Mouse (Mus musculus): Measurements from ENCODE around the gene Gm43191. TPM values are rescaled to one million over a fixed set of nuclear protein-coding genes. Genes with fewer than 3 reads are reported as not detected.

Gene Gm43191
- total RNA-seq, 2 experiments from 2014 or later = 1.1 TPM; not detected in 1

DNA sequence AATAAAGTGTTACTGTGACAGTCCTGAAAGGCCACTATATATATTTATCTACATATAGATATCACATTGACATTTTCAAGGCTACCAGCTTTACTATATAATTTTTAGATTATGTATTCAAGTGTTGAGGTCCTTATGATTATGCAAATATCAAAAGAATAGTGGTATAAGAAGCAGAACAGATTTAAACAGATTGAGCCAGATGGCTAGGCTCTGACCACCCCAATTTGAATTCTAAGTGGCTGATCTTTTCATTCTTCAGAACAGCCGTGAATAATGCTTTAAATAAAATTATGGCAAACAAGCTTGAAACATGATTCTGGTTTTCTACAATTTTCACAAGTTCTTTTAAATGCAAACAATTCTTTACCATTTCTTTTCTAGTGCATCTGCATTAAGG lies 49.6 kb downstream of the Gm43191 start:
- no peak for DNase-seq (ENCODE audit: low spot score in 2 of 2)

- no peak for DNase-seq (ENCODE audit: low spot score in 2 of 2)
These were observed 58.4 kb downstream of the Gm43191 start for GRCm38 (mm10) chr3:116622641-116623040.

DNA sequence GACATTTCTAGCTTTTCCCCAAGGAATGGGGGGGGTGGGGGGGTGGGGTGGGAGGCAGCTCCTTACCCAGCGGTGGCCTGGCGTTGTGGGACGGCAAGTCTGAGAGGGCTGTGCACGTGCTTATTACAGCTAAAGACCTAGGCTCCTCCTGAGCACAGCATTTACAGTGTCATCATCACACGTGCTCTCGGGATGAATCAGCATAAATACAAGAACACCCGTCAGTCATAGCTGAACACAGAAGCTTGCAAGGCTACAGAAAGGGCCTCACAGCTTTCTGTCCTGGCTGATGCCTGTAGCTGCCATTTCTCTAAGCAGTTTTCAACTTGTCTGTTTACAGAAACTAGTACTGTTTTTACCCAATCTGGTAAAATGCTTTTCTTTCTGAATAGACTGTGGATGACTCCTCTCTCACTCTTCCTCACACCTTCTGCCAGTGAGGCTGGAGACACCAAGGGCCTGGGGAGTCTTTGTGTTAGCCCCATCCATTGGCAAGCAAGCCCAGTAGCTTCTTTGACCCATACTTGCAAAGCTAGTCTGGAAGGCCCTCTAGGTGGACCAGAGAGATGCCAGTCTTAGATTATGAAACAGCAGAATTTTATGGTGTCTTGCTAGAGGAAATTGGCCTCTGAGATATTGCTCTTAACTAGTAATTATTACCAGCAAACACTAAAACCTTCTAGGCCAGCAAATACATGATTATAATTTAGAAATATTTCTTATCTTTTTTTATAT lies 60.3 kb downstream of the Gm43191 start:
- DNase-seq (ENCODE audit: low spot score in 2 of 2) = no peak

DNA sequence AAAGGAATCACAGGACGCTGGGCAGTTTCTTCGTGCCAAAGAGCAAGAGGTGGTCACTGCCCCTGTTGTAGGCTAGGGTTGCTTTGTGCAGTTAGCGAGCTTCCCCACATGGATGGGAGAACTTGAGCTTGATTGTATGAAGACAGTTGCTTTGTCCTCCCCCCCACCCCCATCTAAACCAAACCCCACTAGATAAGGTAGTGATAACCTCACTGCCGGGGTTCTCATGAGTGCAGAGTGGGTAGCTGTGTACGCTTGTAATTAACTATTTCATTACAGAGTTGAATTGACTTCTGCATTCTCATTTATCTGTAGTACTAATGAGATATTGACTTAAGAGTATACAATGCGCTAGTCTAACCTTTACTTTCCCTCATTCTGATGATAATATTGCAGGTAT lies 62.2 kb downstream of the Gm43191 start:
- no peak for DNase-seq (ENCODE audit: low spot score in 2 of 2)

DNA sequence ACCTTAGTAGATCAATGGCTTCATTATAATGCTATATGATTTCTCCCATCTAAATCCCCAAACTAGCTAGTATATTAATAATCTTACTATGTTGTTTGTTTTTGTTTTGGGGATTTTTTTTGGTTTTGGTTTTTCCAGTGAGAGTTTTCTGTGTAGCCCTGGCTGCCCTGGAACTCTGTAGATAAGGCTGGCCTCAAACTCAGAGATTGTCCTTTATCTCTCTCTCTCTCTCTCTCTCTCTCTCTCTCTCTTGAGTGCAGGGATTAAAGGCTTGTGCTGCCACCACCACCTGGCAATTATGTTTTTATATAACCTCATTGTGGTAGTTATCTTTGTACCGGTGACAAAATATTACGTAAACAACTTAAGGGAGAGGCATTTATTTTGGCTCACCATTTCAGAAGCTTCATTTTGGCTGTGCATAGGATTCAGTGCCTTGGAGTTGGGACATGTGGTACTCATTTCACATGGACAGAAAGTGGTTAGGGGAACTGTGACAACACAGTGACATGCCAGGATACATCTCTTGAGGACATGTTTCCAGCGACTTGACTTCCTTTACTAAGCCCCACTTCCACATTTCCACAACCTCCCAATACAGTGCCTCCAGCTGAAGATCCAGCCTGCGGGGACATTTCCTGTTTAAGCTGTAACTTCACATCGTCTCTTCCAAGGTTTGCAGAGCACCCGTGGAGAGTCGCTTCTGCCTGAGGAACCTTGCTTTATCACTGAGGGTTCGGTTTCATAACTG lies 65.6 kb downstream of the Gm43191 start:
- no peak for DNase-seq (ENCODE audit: low spot score in 2 of 2)

DNA sequence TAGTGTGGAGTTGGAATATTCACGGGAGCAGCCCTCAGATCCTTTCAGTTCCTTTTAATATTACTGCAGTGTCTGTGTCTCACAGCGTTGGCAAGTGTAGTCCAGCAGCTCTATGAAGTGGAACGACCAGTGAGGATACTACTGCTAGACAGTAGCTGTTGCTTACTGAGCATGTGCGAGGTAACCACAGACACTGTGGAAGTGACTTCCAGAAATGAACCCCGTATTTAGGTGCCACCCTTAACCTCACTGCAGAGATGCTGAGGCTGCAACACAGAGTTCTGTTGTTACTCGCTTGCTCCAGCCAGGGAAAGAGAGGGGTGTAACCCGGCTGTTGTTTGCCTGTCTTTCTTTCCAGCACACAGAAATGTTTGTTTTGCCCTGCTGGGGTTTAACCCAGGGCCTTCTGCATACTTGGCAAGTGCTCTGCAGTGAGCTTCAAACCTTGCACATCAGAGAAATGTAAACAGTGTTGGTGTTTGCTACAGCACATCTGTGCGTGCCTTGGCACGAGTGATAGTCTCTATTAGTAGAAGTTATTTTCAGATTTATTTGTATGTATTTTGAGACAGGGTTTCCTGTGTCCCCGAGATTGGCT lies 66.7 kb downstream of the Gm43191 start, which contains the start of gene Trmt13:
Gene Trmt13, minus strand, starts transcription at position 293 of the 598 bp plus-strand sequence.
- peak in 1 of 2 experiments; percentile 16 for DNase-seq (ENCODE audit: low spot score in 2 of 2)

- DNase-seq (ENCODE audit: low spot score in 2 of 2) = no peak
These were observed 76.5 kb downstream of the Gm43191 start for GRCm38 (mm10) chr3:116604570-116604969.

- DNase-seq (ENCODE audit: low spot score in 2 of 2) = no peak
These were observed 79.3 kb downstream of the Gm43191 start for GRCm38 (mm10) chr3:116601781-116602180.

DNA sequence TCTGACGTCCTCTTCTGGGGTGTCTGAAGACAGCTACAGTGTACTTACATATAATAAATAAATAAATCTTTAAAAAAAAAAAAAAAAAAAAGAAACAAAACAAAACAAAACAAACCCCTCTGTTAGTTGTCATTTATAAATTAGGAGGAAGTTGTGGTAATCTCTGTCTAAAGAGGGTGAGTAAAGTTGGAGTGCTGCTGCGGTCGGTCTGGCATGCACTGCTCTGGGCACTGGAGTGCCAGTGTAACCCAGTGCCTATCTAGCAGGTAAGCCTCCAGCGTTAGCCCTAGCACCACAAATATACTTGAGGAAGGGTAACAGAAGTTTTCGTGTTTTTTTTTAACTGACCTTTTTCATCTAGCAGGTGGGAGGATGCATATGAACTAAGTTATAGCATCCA lies 80.1 kb downstream of the Gm43191 start:
- DNase-seq (ENCODE audit: low spot score in 2 of 2) = no peak

- no peak for DNase-seq (ENCODE audit: low spot score in 2 of 2)
These were observed 81.4 kb downstream of the Gm43191 start for GRCm38 (mm10) chr3:116599705-116600104.

DNA sequence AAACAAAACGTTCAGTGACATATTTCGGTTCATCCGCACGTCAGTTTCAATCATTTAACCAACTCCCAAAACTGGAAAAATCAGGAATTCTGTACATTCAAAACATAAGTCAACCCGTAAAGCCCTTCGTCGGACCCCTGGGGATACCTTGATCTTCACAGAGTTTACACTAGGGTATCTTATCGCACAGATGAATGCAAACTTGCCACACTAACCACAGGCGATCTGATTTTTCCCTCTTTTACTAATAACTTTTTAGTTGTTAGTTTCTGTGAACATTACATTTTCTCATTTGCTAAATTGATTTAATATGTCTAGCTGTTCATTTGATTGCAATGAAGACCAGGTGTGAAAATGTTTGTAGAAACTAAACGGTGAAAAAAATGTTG lies 85.5 kb downstream of the Gm43191 start:
- DNase-seq (ENCODE audit: low spot score in 2 of 2) = no peak

DNA sequence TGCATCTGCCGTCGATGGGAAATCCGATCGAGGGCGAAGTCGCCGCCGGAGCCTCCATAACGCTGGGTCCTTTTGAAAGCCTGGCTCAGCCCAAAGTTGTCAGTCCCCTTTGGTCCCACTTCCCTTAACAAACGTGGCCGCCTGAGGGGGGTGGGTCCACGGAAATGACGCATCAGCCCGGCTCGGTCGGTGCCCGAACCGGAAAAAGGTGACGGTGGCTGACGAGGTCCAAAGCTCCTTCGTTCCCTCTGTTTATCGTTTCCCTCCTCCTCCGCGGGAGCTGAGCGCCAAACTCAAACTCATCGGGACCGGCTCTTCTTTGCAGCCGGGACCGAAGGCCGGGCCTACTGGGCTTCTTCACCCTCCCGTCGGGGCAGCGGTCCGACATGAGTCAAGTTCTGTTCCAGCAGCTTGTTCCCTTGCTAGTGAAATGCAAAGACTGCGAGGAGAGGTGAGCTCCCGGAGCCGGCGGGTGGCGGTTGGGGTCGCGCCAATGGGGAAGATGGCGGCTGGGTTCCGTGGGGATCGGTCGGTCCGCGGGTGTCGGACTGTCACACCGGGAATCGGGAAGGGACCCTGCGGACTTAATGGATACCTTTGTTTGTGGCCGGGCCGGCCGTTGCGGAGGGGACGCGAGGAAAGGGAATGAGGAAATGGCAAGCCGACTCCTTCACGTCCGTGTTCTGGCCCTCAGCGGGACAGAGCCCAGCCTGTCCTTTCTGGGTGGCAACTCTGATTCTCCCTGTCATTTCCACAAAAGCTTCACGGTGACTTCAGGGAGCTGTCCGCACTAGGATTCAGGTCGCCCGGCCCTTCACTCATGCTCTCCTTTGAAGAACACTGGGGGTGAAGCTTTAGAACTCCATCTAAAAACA lies 86.1 kb downstream of the Gm43191 start, which contains the start of gene Sass6:
Gene Sass6, plus strand, starts transcription at position 255 of the 875 bp plus-strand sequence.
- peak; percentile 98 to 99 for DNase-seq (ENCODE audit: low spot score in 2 of 2)

DNA sequence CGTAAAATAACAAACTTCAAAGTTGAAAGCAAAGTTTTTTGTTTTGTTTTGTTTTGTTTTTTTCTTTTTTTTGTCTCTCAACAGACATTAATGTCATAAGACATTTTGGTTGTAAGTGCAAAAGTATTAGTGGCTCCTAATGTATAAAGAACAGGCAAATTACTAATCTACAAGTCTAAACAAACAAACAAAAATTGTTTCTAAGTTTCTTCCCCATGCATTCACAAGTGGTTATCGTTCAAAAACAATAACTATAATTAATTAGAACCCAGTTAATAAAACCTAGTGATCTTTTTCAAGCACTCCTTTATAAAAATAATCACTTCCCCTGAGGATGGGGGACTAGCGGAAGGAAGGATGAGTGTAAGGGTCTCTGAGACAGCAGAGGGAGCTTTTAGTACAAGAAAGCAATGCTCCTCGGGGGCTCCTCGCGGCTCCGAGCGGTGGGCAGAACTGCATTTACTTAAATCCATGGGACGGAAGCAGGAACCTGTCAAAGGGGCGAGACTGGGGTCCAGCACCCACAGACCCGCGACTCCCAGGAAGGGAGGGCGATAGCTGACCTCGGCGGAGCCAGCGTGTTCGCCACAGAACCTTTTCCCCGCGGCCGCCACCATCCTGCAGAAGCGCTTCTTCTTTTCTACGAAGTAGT lies 86.9 kb downstream of the Gm43191 start:
- DNase-seq (ENCODE audit: low spot score in 2 of 2) = no peak

Other genes with a start within 250 kb of the Gm43191 start
- 10 to 100 TPM; 68.6 to 69.7 TPM for gene Rtca, start 173.1 kb downstream of the Gm43191 start, total RNA-seq (2021)
- 10 to 100 TPM; 22.1 to 23.8 TPM for gene Dbt, start 168.2 kb downstream of the Gm43191 start, total RNA-seq (2021)
- gene Lrrc39, start 118.3 kb downstream of the Gm43191 start, total RNA-seq (2021) = under 1 TPM in 1 of 2 experiments, not detected in 1; 0.17 TPM
- 1 to 10 TPM; 8.2 TPM for gene Sass6, start 86.3 kb downstream of the Gm43191 start, total RNA-seq (2021)
- gene Trmt13, start 66.7 kb downstream of the Gm43191 start, total RNA-seq (2021) = 10 to 100 TPM; 15.3 to 15.6 TPM
- 10 to 100 TPM; 54.9 to 57.0 TPM for gene Mfsd14a, start 18.6 kb downstream of the Gm43191 start, total RNA-seq (2021)
- gene Slc35a3, start 31.6 kb upstream of the Gm43191 start, total RNA-seq (2021) = 10 to 100 TPM; 13.6 to 14.9 TPM
- gene Agl, start 126.9 kb upstream of the Gm43191 start, total RNA-seq (2021) = 10 to 100 TPM; 29.2 to 37.6 TPM
- gene Frrs1, start 178.2 kb upstream of the Gm43191 start, total RNA-seq (2021) = 1 to 10 TPM; 1.5 to 1.7 TPM

Measured in layer of hippocampus, postnatal 14 days (tissue).